14 mouse cellular contexts compared by ENCODE assay signal in genomic region chr2:122355389-122355788, GRCm38 (mm10). TPM values are rescaled to one million over a fixed set of nuclear protein-coding genes. Genes with fewer than 3 reads are reported as not detected.
"Had no signal": no experiment of that assay in that cellular context is flagged by ENCODE, and none has a peak within 500 bp of the region (broad histone marks: within the 10 kb centered on the region; RNA-seq: fewer than 3 reads in every experiment).

No protein-coding gene starts in this region.

- ATAC-seq: midbrain, embryonic 13.5 days had no signal

- H3K27me3 ChIP-seq: limb, embryonic 15.5 days; liver, embryonic 13.5 days; midbrain, embryonic 13.5 days; stomach, embryonic 15.5 days had no signal

- H3K4me2 ChIP-seq: limb, embryonic 15.5 days; liver, embryonic 13.5 days; midbrain, embryonic 13.5 days; stomach, embryonic 15.5 days had no signal

- DNase-seq: kidney, postnatal 25 days; layer of hippocampus, adult 9-11 months; layer of hippocampus, postnatal 36 days; liver, embryonic 13.5 days; lung, adult 18-20 months; right cerebral cortex, postnatal 4 days; spleen, adult 18-20 months; thymus, postnatal 4 days had no signal

- H3K4me3 ChIP-seq: limb, embryonic 15.5 days; liver, embryonic 13.5 days; midbrain, embryonic 13.5 days; stomach, embryonic 15.5 days had no signal

- H3K9me3 ChIP-seq: limb, embryonic 15.5 days; liver, embryonic 13.5 days; midbrain, embryonic 13.5 days; stomach, embryonic 15.5 days had no signal

- H3K9ac ChIP-seq: limb, embryonic 15.5 days; liver, embryonic 13.5 days; midbrain, embryonic 13.5 days; stomach, embryonic 15.5 days had no signal

- H3K27ac ChIP-seq: limb, embryonic 15.5 days; liver, embryonic 13.5 days; stomach, embryonic 15.5 days had no signal

RNA-seq across cellular contexts. Expression of gene Duox1, which starts 39.9 kb away (rescaled TPM):
- polyA plus RNA-seq: liver, embryonic 13.5 days had no signal

RNA-seq across cellular contexts. Expression of gene Duoxa1, which starts 41.9 kb away (rescaled TPM):
- polyA plus RNA-seq: liver, embryonic 13.5 days had no signal

RNA-seq across cellular contexts. Expression of gene Duoxa2, which starts 56.7 kb away (rescaled TPM):
- polyA plus RNA-seq: kidney, embryonic 16.5 days; limb, embryonic 11.5 days; liver, embryonic 13.5 days; lung, embryonic 16.5 days; midbrain, embryonic 13.5 days had no signal

RNA-seq across cellular contexts. Expression of gene Duox2, which starts 57.1 kb away (rescaled TPM):
- polyA plus RNA-seq: limb, embryonic 11.5 days; liver, embryonic 13.5 days; lung, embryonic 16.5 days had no signal
